ENCODE assay signal across 8 mouse cellular contexts in the genomic region with DNA sequence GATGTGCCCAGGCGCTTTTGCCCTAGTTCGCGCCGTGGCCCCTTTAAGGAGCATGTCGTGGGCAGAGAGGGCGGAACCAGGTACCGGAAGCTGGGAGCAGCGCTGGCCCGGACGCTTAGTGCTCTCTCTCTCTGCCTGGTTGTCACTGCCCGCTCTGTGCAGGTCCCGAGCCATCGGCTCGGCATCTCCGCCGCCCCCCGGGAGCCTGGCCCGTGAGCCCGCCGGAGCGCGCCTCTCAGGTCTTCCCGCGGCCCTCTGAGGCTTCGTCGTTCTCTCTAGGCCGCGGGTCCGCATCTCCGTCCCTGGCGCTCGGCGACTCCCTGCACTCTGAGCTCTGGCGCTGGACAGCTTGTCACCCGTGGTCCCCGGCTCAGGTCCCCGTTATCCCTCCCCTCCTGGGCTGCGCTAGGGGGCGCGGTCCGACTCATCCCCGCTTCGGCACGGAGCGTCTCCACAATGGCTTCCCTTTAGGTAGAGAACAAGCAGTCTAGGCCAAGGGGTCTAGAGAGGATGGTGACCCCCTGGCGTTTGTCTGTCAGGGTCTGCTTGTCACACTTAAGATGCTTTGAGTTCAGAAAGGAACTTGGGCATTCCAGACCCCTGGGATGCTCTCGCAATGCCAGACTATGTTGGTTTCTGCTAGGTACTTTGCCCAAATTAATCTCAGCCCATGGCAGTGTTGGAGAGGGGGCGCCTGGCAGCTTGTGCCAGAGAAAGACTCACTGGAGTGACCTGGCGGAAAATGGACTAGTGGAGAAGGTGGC. TPM values are rescaled to one million over a fixed set of nuclear protein-coding genes. Genes with fewer than 3 reads are reported as not detected.
DNase-seq lines count a peak whose midpoint lies in the region; ATAC-seq and TF ChIP-seq lines count a peak whose summit lies in the region.

Gene Adck2, plus strand, starts transcription at position 83 of the 764 bp plus-strand sequence.

- DNase-seq in ZHBTc4 (ENCODE audit: low read depth, low spot score) = peak; percentile 78
- peak; percentile 47 to 68 for DNase-seq in cerebellum, postnatal 4 days (ENCODE audit: low spot score in 2 of 2)
- DNase-seq in gastrocnemius, adult 2 months = peak; percentile 88
- peak; percentile 78 to 86 for DNase-seq in left cerebral cortex, adult 18-20 months (ENCODE audit: low spot score in 2 of 2)
- DNase-seq in right cerebral cortex, adult 18-20 months = peak; percentile 88
- DNase-seq in urinary bladder, postnatal 14 days (ENCODE audit: low spot score) = peak; percentile 83

- H3K4me1 ChIP-seq in hindbrain, embryonic 16.5 days (ENCODE audit: control insufficient read depth, insufficient read depth, low read depth, low read length) = peaks cover 13% of the 10 kb centered on the region

- no peaks in the 10 kb centered on the region for H3K9me3 ChIP-seq in hindbrain, embryonic 16.5 days (ENCODE audit: control insufficient read depth, low read length)

- intact Hi-C loops in gastrocnemius, adult 2 months (cut with DNase I) = no loop called here

- peak; percentile 14; the same call in 1 of the 2 replicates for TF ChIP-seq CTCF in gastrocnemius, adult 2 months (IDR thresholded peaks at IDR 0.05)

- H3K4me2 ChIP-seq in hindbrain, embryonic 16.5 days (ENCODE audit: low read length) = peak within 1 kb of the TSS; percentile 94

- under 1% methylated on average over 45 of the region's 49 CpGs for WGBS in hindbrain, embryonic 16.5 days
- 2% methylated on average over 47 of the region's 49 CpGs for WGBS in macrophage (ENCODE audit: missing documents)

- peak within 1 kb of the TSS; percentile 88 for H3K27ac ChIP-seq in gastrocnemius, adult 2 months
- peak within 1 kb of the TSS; percentile 97 for H3K27ac ChIP-seq in hindbrain, embryonic 16.5 days (ENCODE audit: low read depth, low read length)
- H3K27ac ChIP-seq in macrophage = peak within 1 kb of the TSS; percentile 33

- H3K4me3 ChIP-seq in gastrocnemius, adult 2 months = peak within 1 kb of the TSS; percentile 92
- peak within 1 kb of the TSS; percentile 93 for H3K4me3 ChIP-seq in hindbrain, embryonic 16.5 days (ENCODE audit: low read length)
- peak within 1 kb of the TSS; percentile 74 for H3K4me3 ChIP-seq in macrophage (ENCODE audit: inconsistent target)

- no peaks in the 10 kb centered on the region for H3K27me3 ChIP-seq in hindbrain, embryonic 16.5 days (replicated peaks; ENCODE audit: control insufficient read depth, insufficient read depth, low read length)

- peaks cover 8% of the 10 kb centered on the region; the same call in 1 of the 2 replicates for H3K36me3 ChIP-seq in hindbrain, embryonic 16.5 days (ENCODE audit: control insufficient read depth, insufficient read depth, low read length)
- H3K36me3 ChIP-seq in macrophage (ENCODE audit: inconsistent target) = peaks cover 26% of the 10 kb centered on the region

- ATAC-seq in hindbrain, embryonic 16.5 days = peak; percentile 98

- peak within 1 kb of the TSS; percentile 98 for H3K9ac ChIP-seq in hindbrain, embryonic 16.5 days (ENCODE audit: low read depth, low read length)

- no peaks in the 10 kb centered on the region; the same call in 1 of the 2 replicates for H3K79me2 ChIP-seq in macrophage (ENCODE audit: inconsistent target)

RNA-seq across cellular contexts. Expression of gene Adck2, which starts in this region (rescaled TPM):
- total RNA-seq in gastrocnemius, adult 2 months (2021) = 1 to 10 TPM; 5.3 to 6.2 TPM
- 42.6 and 47.9 TPM in 2 replicates for polyA plus RNA-seq in hindbrain, embryonic 16.5 days (2015; fragmentation: Nextera tagmentation; extraction: Ambion mirVana)
- total RNA-seq in left cerebral cortex, adult 18-20 months (2021) = 10 to 100 TPM; 30.7 to 35.1 TPM
- total RNA-seq in macrophage (2018; cell fraction: chromatin; rRNA removed) = 10 to 100 TPM in 25 of 26 experiments, 1 to 10 TPM in 1; 9.9 to 62.0 (median 32.0) TPM
- 10 to 100 TPM in 16 of 26 experiments, 1 to 10 TPM in 10; 4.4 to 17.8 (median 11.5) TPM for total RNA-seq in macrophage (2018; cell fraction: cytosol; rRNA removed)
- 10 to 100 TPM in 25 of 26 experiments, 1 to 10 TPM in 1; 8.1 to 61.8 (median 22.4) TPM for total RNA-seq in macrophage (2018; cell fraction: nucleus; rRNA removed)
- polyA plus RNA-seq in macrophage (2018) = 6.4 to 12.8 TPM (median 7.8 TPM) in 3 replicates

Comparison
In these comparisons a context has a peak if more than half of its experiments do, and no peak if none do; other contexts are left out.
1. Peak in every context shown above with its lines: DNase-seq, ATAC-seq, H3K4me3 ChIP-seq and H3K27ac ChIP-seq.
2. RNA of gene Adck2 (total RNA-seq): 30.7 to 35.1 TPM in left cerebral cortex, adult 18-20 months; 5.3 to 6.2 TPM in gastrocnemius, adult 2 months; every median in the first group is over 4 times any median in the second.
3. H3K27ac ChIP-seq: peak in every context shown above with its lines; median percentile 97 in hindbrain, embryonic 16.5 days; 88 in gastrocnemius, adult 2 months; 33 in macrophage.